10 mouse cellular contexts compared by ENCODE assay signal in the genomic region with DNA sequence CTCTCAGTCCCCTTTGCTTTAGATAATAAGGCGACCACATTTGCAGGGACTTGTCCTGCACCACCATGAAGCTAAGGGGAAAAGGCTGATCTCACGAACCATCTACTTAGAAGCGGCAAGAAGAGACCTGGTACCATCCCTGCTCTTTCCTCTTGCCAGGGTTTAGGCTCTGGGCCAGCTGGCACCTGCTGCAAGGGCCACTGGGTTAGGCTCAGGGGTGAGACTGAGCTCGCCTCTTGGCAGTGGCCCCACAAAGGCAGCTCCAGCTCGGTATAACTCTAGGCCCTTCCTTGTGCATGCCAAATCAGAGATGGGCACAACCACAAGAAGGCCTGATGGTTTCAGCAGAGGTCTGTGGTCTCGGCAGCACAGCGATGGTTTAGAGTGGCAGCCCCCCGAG.
DNase-seq lines count a peak whose midpoint lies in the region; ATAC-seq and TF ChIP-seq lines count a peak whose summit lies in the region.
"Had no signal": no experiment of that assay in that cellular context is flagged by ENCODE, and none has a peak within 500 bp of the region (broad histone marks: within the 10 kb centered on the region; RNA-seq: fewer than 3 reads in every experiment).

No protein-coding gene starts in this region.

- H3K9me3 ChIP-seq in limb, embryonic 15.5 days: no peaks in the 10 kb centered on the region
- H3K9me3 ChIP-seq in limb, embryonic 10.5 days (replicated peaks): no peaks in the 10 kb centered on the region
- H3K9me3 ChIP-seq in heart, embryonic 12.5 days (replicated peaks): no peaks in the 10 kb centered on the region
- no peaks in the 10 kb centered on the region for H3K9me3 ChIP-seq in intestine, embryonic 15.5 days
- H3K9me3 ChIP-seq: lung, embryonic 15.5 days had no signal

- H3K4me1 ChIP-seq in limb, embryonic 15.5 days: peaks cover 40% of the 10 kb centered on the region
- 0 out of 2 replicates have a peak, but pooled peaks cover 4% of the 10 kb centered on the region for H3K4me1 ChIP-seq in limb, embryonic 10.5 days
- H3K4me1 ChIP-seq in cerebellum, adult 2 months (ENCODE audit: control insufficient read depth, insufficient read depth, low read length): peaks cover 79% of the 10 kb centered on the region
- peaks cover 91% of the 10 kb centered on the region for H3K4me1 ChIP-seq in heart, embryonic 12.5 days (replicated peaks)
- 0 out of 2 replicates have a peak, but pooled peaks cover 2% of the 10 kb centered on the region for H3K4me1 ChIP-seq in intestine, embryonic 15.5 days (replicated peaks)

- no peak for DNase-seq in limb, embryonic 10.5 days (ENCODE audit: low spot score)
- DNase-seq in cerebellum, adult 2 months: peak; percentile 86 to 89
- peak; percentile 59 for DNase-seq in ovary, adult 18-20 months (ENCODE audit: low spot score)
- no peak for DNase-seq in thymus, postnatal 4 days
- no peak for DNase-seq in right cerebral cortex, postnatal 25 days
- DNase-seq: thymus, postnatal 25 days had no signal

- no peak for ATAC-seq in limb, embryonic 15.5 days (ENCODE audit: insufficient number of reproducible peaks, low FRiP score, low TSS enrichment, low read depth)
- ATAC-seq in heart, embryonic 12.5 days (ENCODE audit: insufficient number of reproducible peaks, low FRiP score): no peak
- ATAC-seq in intestine, embryonic 15.5 days: no peak

- H3K27me3 ChIP-seq in limb, embryonic 15.5 days: no peaks in the 10 kb centered on the region
- no peaks in the 10 kb centered on the region for H3K27me3 ChIP-seq in limb, embryonic 10.5 days (ENCODE audit: low read depth, poor library complexity, severe bottlenecking)
- H3K27me3 ChIP-seq in cerebellum, adult 2 months (ENCODE audit: control insufficient read depth, insufficient read depth, low read length): no peaks in the 10 kb centered on the region
- no peaks in the 10 kb centered on the region for H3K27me3 ChIP-seq in heart, embryonic 12.5 days (replicated peaks)
- no peaks in the 10 kb centered on the region for H3K27me3 ChIP-seq in intestine, embryonic 15.5 days (replicated peaks)
- H3K27me3 ChIP-seq: lung, embryonic 15.5 days had no signal

- TF ChIP-seq POLR2A in cerebellum, adult 2 months (IDR thresholded peaks at IDR 0.05; ENCODE audit: borderline replicate concordance, insufficient read depth, low read length): no peak

- TF ChIP-seq CTCF in cerebellum, adult 2 months (IDR thresholded peaks at IDR 0.05; ENCODE audit: borderline replicate concordance, insufficient read depth, low read depth, low read length): no peak

- H3K4me3 ChIP-seq in limb, embryonic 15.5 days: no peak overlapping the region
- no peak overlapping the region for H3K4me3 ChIP-seq in limb, embryonic 10.5 days
- no peak overlapping the region for H3K4me3 ChIP-seq in cerebellum, adult 2 months (replicated peaks; ENCODE audit: insufficient read depth, low read depth, low read length)
- H3K4me3 ChIP-seq in heart, embryonic 12.5 days: no peak overlapping the region
- no peak overlapping the region for H3K4me3 ChIP-seq in intestine, embryonic 15.5 days (replicated peaks)
- H3K4me3 ChIP-seq: lung, embryonic 15.5 days had no signal

- no peak overlapping the region for H3K9ac ChIP-seq in limb, embryonic 15.5 days
- peak overlapping the region; percentile 55; the same call in 1 of the 2 replicates for H3K9ac ChIP-seq in heart, embryonic 12.5 days
- H3K9ac ChIP-seq in intestine, embryonic 15.5 days: no peak overlapping the region
- H3K9ac ChIP-seq: lung, embryonic 15.5 days had no signal

- peak overlapping the region; percentile 54; the same call in 1 of the 2 replicates for H3K27ac ChIP-seq in limb, embryonic 15.5 days
- no peak overlapping the region for H3K27ac ChIP-seq in limb, embryonic 10.5 days
- H3K27ac ChIP-seq in cerebellum, adult 2 months (ENCODE audit: insufficient read depth, low read length): peak overlapping the region; percentile 94
- peak overlapping the region; percentile 46 for H3K27ac ChIP-seq in heart, embryonic 12.5 days (ENCODE audit: poor library complexity, severe bottlenecking)
- H3K27ac ChIP-seq in intestine, embryonic 15.5 days: no peak overlapping the region
- H3K27ac ChIP-seq: lung, embryonic 15.5 days had no signal

- H3K4me2 ChIP-seq in limb, embryonic 15.5 days: no peak overlapping the region
- H3K4me2 ChIP-seq in heart, embryonic 12.5 days: no peak overlapping the region
- no peak overlapping the region for H3K4me2 ChIP-seq in intestine, embryonic 15.5 days (replicated peaks)
- H3K4me2 ChIP-seq: lung, embryonic 15.5 days had no signal

- 50% methylated on average over 8 of the region's 8 CpGs for WGBS in limb, embryonic 15.5 days
- WGBS in limb, embryonic 10.5 days: 92% methylated on average over 8 of the region's 8 CpGs
- 21% methylated on average over 8 of the region's 8 CpGs for WGBS in cerebellum, adult 2 months
- WGBS in heart, embryonic 12.5 days: 72% methylated on average over 8 of the region's 8 CpGs
- WGBS in intestine, embryonic 15.5 days: 82% methylated on average over 8 of the region's 8 CpGs

- H3K36me3 ChIP-seq in limb, embryonic 15.5 days: no peaks in the 10 kb centered on the region
- peaks cover 21% of the 10 kb centered on the region for H3K36me3 ChIP-seq in limb, embryonic 10.5 days
- no peaks in the 10 kb centered on the region for H3K36me3 ChIP-seq in heart, embryonic 12.5 days
- H3K36me3 ChIP-seq in intestine, embryonic 15.5 days: no peaks in the 10 kb centered on the region
- H3K36me3 ChIP-seq: lung, embryonic 15.5 days had no signal

Comparison
In these comparisons a context has a peak if more than half of its experiments do, and no peak if none do; other contexts are left out.
1. H3K27ac ChIP-seq: peak in limb, embryonic 15.5 days (single experiment), cerebellum, adult 2 months (single experiment) and heart, embryonic 12.5 days (single experiment); none in limb, embryonic 10.5 days (single experiment) and intestine, embryonic 15.5 days (single experiment).
2. DNase-seq: peak in cerebellum, adult 2 months (2 of 2) and ovary, adult 18-20 months (single experiment); none in limb, embryonic 10.5 days (single experiment), thymus, postnatal 4 days (single experiment) and right cerebral cortex, postnatal 25 days (single experiment).